Mouse (Mus musculus): ENCODE data around the gene Asna1.

DNA sequence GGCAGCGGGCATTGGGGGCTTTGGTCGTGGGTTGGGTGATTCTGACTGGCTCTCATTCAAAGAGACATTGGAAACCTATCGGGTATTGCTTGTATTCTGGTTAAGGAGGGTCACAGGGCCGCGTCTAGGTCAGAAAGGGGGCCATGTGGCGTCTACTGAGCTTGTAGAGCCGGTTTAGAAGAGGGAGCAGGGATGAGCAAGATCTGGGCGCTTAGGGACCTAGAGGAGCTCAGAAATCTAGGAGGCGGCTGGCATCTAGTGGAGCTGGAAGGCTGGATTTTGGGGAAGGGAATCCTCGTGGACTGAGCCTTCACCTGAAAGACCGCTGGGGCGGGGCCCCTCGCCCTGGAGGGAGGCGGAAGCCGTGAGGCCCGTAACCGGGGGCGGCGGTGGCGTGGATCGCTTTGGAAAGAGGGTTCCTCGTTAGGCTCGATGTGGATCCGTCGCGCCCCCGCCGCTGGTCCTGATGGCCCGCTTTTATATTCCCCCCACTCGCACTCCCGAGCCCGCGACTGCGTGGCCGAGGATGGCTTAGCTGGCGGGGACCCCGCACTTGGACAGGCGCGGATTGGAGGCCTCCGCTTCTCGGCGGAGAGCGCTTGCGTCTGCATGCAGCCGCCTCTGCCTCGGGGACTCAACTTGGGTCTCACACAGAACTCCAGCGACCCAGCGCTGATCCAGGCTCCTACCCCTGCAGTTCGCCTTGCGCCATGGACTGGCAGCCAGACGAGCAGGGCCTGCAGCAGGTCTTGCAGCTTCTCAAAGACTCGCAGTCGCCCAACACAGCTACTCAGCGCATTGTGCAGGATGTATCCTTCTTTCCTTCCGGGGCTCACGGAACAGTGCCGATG lies 12.8 kb upstream of the Asna1 start:
- TF ChIP-seq POLR2A (IDR thresholded peaks at IDR 0.05; ENCODE audit: low read depth, low read length) (no peak), CTCF (conservative IDR thresholded peaks at IDR 0.05; ENCODE audit: insufficient read depth, insufficient read length, low read depth, low read length) (0 out of 2 replicates have a peak, but pooled peaks have one; percentile 20)
